Mouse (Mus musculus): Measurements from ENCODE around the gene Mrnip. TPM values are rescaled to one million over a fixed set of nuclear protein-coding genes. Genes with fewer than 3 reads are reported as not detected.

Gene Mrnip
- total RNA-seq, 2 experiments from 2014 or later, result 19.1 to 20.3 TPM

DNA sequence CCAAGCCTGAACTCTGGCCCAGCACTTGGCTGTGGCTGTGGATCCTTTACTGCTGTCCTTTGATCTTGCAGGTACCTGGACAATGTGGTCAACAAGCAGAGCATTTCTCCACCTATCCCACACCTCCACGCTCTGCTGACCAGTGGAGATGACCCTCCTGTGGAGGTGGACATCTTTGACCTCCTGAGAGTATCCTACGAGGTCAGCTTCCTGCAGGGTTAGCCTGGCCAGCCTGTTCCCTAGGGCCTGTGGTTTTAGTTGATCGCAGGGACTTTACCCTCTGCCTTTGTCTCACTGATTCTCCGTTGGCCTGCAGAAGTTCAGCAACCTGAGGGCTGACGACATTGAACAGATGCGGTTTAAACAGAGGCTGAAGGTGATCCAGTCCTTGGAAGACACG is 15.9 kb upstream of the Mrnip start:
- DNase-seq, result no peak
- intact Hi-C loops (cut with DNase I), result no loop called here

DNA sequence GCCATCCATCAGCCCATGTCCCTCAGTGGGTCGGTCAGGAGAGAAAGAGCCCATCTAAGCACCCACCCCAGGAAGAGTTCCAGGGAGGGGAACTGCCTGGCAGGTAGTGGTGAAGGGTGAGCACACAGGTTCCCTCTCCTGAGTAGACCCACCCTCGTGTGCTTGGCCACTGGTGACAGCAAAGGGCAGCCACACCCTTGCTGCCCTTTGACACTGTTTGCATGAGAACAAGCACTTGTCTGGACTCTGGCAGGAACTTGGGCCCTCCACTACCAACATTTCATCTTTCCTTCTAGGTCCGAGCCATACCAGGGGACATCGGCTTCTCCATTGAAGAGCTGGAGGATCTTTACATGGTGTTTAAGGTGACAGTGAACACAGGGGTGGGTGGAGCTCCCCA is 14.9 kb upstream of the Mrnip start:
- intact Hi-C loops (cut with DNase I), result no loop called here
- no peak for DNase-seq

DNA sequence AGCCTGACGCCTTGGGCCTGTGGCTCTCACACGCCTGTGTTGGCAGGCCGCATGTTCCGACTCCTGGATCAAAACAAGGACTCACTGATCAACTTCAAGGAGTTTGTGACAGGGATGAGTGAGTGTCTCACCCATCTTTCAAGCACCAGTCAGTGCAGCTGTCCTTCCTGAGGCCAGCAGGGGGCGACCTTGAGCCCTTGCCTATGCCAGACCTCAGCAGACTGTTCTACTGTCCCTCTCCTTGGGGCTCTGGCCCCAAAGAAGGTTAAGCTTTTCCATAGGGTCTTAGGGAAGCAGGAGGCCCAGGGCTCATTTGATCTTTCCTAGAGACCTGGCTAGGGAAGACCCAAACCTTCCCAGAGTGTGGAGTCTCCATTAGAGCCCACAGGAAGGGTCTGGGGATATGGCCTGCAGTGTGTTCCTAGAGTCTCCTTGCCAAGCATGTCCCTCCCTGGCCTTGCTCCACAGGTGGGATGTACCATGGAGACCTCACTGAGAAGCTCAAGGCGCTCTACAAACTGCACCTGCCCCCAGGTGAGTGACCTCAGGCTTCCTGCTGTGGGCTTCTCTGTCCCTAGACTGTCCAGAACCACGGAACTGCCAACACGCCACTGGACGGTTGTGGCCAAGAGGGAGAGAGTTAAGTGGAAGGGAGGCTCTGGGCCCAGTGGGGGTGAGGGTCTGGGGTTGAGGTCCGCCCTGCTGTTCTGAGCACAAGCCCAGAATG is 12.5 kb upstream of the Mrnip start:
- intact Hi-C loops (cut with DNase I), result no loop called here
- DNase-seq, result peak; percentile 57

DNA sequence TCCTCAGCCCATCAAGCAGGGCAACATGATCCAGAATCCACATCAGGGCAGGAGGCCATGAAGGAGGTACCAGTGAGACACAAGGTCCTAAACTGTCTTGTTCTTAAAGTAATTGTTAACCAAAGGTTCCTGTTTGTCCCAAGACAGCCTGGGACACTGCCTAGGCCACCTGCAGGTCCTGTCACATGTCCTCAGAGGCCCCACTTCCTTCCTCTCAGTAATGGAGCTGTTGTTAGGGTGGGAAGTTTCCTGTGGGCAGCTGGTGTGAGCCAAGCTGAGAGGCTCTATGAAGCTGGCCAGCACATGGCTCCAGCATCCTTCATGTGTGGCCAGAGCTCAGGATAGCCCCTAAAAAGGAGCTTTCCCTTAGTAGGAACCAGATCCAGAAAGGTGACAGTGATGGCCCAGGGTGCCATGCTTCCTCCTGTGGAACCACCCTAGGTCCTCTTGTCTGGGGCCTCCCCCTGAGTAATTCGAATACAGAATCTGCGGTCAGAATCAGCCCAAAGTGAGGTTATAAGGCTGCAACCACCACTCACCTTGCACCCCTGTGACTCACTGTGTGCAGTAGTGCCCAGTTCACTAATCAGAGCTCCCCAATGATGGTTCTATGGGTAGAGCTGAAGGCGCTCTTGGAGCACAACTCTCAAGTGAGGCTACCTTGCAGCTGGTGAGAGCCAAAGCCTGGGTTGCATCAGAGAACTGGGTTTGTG is 11.8 kb upstream of the Mrnip start:
- intact Hi-C loops (cut with DNase I), result no loop called here
- no peak for DNase-seq

DNA sequence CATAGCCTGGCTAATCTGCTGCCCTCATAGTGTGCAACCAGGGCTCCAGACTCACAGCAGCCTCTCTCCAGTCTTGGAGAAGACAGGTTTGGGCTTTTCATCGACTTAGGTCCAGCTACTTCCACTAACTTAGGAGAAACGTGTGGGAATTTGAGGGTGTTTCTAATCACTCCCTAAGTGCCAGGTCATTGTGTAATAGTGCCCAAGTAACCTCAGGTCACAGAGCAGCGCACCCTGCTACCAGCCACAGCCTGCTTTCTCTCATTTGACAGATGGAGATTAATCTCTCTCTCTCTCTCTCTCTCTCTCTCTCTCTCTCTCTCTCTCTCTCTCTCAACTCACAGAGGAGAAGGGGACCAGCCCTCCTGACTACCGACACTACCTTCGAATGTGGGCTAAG is 5.9 kb upstream of the Mrnip start:
- intact Hi-C loops (cut with DNase I), result no loop called here
- DNase-seq, result no peak

DNA sequence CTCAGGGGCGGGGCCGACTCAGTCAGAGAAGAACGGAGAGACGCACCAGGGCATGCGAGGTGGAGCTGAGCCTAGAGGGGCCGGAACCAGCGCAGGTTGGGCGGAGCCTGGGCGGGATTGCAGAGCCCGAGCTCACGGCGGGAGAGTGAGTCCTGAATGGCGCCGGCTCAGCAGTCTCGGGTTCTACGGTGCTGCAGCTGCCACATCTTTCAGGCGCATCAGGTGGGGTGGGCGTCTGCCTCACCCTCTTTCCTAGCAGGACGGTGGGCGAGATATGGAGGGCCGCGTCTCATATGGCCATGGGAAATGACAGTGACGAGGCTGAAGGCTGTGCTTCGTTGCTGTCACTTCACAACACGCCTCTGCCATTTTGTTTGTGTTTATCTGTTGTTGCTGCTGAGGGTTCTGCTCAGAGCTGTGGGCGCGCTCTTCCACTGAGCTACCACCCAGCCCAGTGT is 515 bp downstream of the Mrnip start:
- DNase-seq, result peak; percentile 99
- intact Hi-C loops (cut with DNase I), result no loop called here

DNA sequence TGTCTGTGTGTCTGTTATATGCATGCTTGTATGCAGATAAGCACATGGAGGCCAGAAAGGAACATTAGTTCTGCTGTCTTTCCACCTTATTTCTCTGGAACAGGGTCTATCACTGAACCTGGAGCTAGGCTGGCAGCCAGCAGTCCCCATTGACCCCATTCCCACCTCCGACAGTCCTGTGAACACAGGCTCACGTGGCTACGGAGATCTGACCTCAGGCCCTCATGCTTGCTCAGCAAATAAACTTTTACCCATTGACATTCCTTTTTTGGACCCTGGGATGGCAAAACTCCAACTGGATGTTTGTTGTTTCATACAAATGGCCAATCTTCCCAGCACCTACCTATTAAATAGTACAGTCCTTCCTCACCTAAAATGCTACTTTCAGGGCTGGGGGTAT is 2.1 kb downstream of the Mrnip start:
- intact Hi-C loops (cut with DNase I), result no loop called here
- DNase-seq, result no peak

DNA sequence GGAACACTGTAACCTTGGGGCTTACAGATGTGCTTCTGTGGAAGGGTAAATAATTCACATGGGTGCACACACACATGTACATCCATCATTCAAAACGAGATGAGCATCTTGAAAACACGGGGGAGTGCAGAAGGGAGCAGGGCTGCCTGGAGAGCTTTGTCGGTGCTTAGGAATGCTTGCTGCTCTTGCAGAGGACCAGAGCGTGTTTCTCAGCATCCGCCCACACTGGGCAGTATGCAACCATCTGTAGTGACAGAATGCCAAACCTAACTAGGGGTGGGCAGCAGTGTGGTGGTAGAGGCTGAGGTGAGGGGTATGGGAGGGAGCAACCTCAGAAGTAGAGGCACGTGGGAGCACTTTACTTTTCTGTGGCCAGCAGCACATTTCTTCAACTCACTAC is 2.9 kb downstream of the Mrnip start:
- intact Hi-C loops (cut with DNase I), result no loop called here
- no peak for DNase-seq

DNA sequence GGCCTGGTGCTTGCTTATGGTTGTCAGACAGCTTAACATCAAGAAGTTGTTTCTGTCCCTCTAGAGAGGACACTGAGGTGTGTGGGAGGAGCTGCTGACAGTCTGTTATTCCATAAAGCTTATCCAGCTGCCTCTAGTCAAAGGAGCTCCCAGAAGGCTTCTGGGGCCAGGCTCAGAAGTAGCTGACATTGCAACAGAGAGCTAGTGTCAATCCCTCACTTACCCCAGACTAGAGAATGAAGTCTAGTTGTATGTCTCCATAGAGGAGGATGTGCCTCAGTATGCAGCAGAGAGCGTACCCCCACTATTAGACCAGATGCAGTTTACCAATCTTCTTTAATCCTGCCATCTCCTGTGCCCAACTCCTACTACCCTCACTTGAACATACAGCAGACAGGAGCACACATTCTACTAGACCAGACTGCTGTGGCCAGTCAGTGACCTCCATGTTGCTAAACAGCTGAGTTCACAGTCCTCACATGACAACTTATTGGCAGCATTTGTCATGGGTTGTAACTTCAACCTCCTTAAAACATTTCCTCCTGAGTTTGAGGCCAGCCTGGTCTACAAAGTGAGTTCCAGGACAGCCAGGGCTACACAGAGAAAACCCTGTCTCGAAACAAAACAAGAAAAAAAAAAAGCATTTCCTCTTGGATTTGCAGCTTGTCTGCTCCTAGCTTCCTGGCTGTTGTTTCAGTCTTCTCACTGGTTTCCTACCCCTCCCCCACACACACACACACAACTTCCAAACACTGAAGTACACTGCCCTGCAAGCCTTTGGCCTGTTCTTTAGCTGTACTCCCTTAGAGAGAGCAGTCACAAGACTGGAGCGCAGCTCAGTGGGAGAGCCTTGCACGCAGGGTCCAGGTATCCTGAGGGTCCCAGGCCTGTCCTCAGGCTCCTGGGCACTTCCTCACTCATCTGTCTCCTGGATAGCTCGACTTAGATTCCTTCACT is 4.6 kb downstream of the Mrnip start:
- DNase-seq, result no peak
- intact Hi-C loops (cut with DNase I), result no loop called here

DNA sequence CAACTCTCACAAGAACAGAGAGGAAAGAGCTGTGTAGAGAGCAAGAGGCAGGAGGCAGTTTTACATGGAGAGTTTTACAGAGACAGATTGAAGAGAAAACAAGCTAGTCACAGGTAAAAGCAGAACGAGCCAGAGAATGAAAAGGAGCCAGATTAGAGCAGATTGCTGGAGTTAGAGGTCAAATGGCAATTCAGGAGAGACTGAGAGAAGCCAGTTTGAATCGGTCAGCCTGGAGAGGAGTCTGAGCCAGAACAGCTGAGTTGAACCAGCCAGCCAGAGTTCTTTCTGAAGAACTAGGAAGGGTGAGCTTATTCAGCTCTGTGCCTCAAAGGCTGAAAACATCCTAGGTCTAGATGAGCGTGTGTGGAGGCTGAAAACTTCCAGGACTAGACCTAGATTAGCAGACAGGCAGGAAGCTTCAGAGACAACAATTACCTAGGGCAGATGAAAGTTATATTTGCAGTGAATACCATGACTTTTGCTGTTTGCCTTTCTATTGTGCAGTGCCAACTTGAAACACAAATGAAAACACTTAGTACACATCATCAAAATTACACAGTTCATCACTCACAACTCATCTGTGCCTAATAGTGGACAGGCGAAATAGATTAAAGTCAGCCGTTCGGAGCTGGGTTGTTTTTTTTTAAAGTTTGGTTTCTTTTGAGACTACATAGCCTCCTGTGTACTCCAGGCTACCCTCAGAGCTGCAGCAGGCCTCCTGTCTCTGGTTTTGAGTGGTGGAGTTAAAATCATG is 6.4 kb downstream of the Mrnip start:
- intact Hi-C loops (cut with DNase I), result no loop called here
- DNase-seq, result no peak

DNA sequence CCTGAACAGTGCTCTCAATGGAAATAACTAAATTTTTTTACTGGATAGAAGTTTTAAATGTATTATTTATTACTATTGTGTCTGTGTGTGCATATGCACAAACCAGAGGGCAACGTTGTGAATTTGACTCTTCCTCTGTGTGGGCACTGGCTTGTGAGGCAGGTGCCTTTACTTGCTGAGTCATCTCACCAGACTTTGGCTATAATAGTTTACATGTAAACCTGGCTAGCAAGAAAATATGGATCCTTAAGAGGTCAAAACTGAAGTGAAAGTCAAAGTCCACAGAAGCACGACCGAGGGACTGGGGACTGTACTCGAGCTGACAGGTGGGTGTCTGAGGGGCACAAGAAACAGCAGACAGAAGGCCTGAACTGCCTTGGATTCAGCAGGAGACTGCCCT is 8.5 kb downstream of the Mrnip start:
- intact Hi-C loops (cut with DNase I), result no loop called here
- DNase-seq, result no peak

DNA sequence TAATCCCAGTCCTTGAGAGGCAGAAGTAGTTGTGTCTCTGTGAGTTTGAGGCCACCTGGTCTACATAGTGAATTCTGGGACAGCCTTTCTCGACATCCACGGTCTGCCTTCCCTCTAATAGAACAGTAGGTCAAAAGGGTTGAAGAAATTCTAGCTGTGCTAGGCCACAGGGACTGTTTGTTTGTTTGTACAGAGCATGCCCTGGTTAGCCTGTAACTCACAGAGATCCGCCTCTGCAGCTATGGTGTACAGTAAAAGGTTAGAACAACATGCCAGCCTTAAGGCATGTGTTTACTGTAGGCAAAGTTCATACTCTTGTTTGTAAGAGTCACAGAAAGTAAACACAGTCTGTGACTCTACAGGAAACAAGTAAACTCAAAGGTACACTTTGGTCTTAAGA is 10.5 kb downstream of the Mrnip start:
- intact Hi-C loops (cut with DNase I), result no loop called here
- DNase-seq, result no peak

DNA sequence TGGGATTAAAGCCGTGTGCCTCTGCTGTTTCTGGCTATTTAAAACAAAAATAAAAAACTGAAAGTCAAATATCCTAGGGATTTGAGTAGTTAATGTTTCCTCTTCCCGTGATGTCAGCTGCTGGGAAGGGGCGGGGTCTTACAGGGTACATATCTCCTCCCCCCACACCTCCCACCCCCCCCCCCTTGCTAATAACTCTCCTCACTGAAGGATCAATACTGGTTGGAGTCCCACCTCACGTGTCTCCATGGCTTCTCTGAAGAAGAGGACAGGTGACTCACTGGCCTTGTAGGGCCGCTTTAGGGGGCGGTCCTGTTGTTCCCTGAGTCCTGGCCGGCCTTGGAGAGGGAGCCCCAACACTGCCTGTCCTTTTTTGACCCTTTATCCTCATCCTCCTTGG is 14.4 kb downstream of the Mrnip start:
- no peak for DNase-seq
- intact Hi-C loops (cut with DNase I), result no loop called here

DNA sequence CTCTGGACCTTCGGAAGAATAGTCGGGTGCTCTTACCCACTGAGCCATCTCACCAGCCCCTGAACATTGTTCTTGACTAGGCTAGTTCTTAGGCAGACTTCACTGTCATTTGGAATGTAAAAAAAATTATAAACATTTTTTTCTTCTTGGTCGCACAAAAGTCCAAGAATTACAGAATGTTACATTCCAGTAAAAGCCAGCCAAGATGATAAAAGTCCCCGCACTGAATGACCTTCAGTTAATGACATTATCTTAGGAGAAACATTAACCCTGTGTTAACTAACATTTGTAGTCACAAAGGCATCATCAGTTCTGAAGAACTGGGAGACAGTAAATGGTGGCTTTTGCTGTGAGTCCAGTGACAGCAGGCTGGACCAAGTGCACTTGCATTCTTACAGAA is 16.1 kb downstream of the Mrnip start:
- DNase-seq, result no peak
- intact Hi-C loops (cut with DNase I), result no loop called here

DNA sequence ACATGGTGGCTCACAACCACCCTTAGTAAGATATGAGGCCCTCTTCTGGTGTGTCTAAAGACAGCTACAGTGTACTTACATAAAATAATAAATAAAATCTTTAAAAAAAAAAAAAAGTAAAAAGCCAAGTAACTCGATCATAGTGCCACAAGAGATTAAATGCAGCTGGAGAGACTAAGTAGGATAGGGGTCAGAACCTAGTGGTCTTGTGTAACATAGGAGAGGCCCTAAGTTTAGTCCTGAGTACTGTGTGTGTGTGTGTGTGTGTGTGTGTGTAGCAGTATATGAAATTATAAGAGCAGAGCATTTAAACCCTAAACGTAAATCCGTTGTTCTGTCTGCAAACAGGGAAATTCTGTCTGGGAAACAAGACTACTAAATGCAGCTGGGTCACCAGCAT is 18.0 kb downstream of the Mrnip start:
- intact Hi-C loops (cut with DNase I), result no loop called here
- no peak for DNase-seq

DNA sequence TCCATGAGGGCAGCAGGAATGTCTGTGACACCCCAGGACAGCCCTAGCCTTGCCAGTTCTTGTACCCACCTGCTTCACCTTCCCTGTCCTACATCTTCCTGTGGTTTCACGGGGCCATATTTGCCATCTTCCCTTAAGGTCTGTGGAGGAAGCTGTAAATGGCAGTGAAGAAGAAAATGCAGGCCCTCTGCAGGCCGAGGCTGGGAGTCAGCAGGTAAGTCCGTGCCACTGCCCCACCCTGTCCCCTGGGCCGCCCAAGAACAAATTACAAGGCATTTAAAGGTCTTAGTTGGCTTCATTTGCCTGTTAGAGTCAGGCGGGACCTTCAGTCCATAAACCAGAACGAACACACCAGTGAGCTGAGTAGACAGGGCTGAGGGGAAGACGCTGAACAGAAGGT is 19.8 kb downstream of the Mrnip start:
- no peak for DNase-seq
- intact Hi-C loops (cut with DNase I), result no loop called here

DNA sequence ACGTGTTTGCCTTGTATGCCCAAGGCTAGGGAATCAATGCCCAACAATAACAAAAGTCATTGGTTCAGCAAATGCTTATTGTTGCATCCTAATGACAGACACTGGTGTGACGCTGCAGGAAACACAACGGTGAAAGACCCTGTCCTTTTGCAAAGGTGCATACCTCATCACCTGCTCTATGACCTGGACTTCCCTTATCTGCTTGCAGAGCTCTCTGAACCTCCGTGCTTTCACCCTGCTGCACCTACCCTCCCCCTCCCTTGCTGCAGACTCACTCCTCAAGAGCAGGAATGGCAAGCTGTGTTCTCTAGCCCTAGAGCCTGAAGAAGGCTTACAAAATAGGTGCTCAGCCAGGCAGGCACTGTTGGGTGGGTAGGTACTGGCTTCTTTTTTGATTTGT is 20.5 kb downstream of the Mrnip start:
- no peak for DNase-seq
- intact Hi-C loops (cut with DNase I), result no loop called here

DNA sequence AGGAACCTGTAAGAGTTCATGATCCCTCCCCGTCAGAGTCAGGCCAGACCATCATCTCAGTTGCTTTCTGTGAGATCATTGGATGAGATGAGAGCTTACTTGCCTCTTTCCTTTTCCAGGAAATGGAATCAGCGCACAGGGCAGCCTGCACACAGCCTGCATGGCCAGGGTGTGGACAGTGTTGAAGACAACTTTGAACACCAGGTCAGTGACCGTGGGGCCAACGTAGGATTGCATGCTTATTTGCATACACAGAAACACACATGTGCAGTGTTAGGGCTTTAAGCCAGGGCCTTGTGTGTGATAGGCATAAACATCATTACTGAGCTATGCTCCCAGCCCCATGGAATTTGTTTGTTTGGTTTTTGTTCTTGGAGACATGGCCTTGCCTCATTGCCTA is 23.3 kb downstream of the Mrnip start:
- intact Hi-C loops (cut with DNase I), result no loop called here
- no peak for DNase-seq

DNA sequence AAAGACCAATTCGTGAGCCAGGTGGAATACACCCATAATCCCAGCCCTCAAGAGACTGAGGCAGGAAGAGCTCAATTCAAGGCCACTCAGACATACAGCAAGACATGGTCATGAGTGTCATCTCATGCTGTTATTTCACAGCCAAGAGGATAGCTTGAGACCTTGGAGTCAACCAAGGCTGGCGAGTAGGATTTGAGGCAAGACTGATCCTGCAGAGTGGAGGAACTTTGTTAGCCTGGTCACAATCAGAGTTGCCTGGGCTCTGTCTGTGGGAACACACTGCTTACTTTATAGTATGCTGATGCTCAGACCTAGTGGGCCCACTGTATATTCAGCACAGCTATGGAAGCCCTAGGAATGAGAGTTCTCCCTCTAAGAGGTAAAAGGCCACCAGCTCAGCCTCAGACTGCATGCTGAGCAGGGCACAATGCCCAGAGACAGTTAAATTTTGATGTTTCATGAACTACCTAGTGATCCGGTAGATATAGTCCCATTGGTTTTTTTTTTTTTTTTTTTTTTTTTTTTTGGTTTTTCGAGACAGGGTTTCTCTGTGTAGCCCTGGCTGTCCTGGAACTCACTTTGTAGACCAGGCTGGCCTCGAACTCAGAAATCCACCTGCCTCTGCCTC is 24.1 kb downstream of the Mrnip start:
- intact Hi-C loops (cut with DNase I), result no loop called here

DNA sequence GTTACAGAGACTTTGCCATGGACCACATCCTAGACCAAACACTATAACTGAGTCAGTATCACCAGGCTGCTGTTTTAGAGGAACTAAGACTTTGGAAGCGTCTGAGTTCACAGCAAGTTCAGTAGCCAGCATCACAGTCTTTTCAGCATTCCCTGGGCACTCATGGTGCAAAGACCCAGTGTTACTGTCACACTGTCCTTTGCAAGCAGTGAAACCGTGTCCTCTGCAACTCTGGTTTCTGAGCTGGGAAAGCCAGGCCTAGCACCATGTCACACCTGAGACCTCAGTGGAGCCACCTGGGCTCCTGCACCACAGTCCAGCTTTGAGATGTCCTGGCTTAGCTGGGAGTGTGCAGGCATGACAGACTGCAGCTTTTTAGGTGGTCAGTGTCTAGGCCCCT is 24.7 kb downstream of the Mrnip start:
- intact Hi-C loops (cut with DNase I), result no loop called here
- DNase-seq, result no peak

More for the DNA sequence above, 24.1 kb downstream of the Mrnip start:
- DNase-seq, result no peak
